Mouse (Mus musculus): Measurements from ENCODE around the gene Ebf1. TPM values are rescaled to one million over a fixed set of nuclear protein-coding genes. Genes with fewer than 3 reads are reported as not detected.

Gene Ebf1
- polyA plus RNA-seq, 1 experiment = 2.3 TPM

DNA sequence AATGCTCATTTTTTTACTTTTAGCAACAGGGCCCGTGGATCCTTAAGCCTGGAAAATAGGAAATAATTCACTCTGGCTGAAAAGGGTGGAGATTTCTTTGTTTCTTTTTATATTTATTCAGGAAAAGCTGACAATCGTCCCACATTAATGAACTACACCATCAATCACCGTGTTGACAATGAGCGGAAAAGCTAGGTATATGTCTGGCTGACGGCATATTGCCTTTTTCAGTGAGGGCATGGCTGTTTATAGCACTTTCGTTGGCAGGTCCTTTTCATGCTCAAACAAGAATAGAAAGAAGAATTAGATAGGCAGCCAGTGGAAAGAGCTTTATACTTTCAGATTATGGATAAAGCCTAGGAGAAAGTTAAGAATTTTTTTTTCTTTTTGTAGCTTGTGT lies 99.8 kb downstream of the Ebf1 start:
- Histone ChIP-seq H3K4me3 (ENCODE audit: low read depth, low read length) (no peak overlapping the region), H3K9ac (ENCODE audit: low read depth, poor library complexity, severe bottlenecking) (no peak overlapping the region), H3K36me3 (ENCODE audit: control insufficient read depth, insufficient read depth, low read length, poor library complexity, severe bottlenecking) (no peaks in the 10 kb centered on the region), H3K9me3 (replicated peaks; ENCODE audit: control insufficient read depth, insufficient read depth, low read length, poor library complexity, severe bottlenecking) (no peaks in the 10 kb centered on the region), H3K27ac (ENCODE audit: insufficient read depth, low read length) (no peak overlapping the region), H3K4me1 (ENCODE audit: control insufficient read depth, insufficient read depth, low read length) (no peaks in the 10 kb centered on the region), H3K27me3 (ENCODE audit: control insufficient read depth, insufficient read depth, low read length, poor library complexity, severe bottlenecking) (no peaks in the 10 kb centered on the region)
- TF ChIP-seq POLR2A (IDR thresholded peaks at IDR 0.05; ENCODE audit: insufficient read depth, low read length) (no peak), CTCF (IDR thresholded peaks at IDR 0.05; ENCODE audit: low read depth, low read length) (no peak), EP300 (IDR thresholded peaks at IDR 0.05; ENCODE audit: insufficient read depth, low read depth, low read length) (no peak)

DNA sequence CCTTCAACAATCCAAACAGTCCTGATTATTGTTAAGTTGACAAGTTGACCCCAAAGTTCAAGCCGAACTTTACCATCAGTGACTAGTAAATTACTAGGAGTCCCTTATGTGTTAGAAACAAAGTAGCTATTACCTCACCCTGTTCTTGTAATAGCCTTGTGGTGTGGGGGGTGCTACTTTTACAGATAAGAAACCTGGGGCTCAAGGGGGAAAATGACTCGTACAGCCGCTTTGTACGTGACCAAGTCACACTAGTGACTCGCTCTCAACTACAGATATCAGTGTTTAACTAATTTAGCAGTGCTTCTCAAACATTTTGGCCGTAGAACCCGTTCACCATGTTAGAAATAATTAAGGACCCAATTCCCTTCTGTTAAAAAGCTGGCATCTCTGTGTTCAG lies 100.5 kb downstream of the Ebf1 start:
- H3K4me3 ChIP-seq (ENCODE audit: low read depth, low read length) = no peak overlapping the region
- H3K36me3 ChIP-seq (ENCODE audit: control insufficient read depth, insufficient read depth, low read length, poor library complexity, severe bottlenecking) = no peaks in the 10 kb centered on the region
- no peaks in the 10 kb centered on the region for H3K9me3 ChIP-seq (replicated peaks; ENCODE audit: control insufficient read depth, insufficient read depth, low read length, poor library complexity, severe bottlenecking)
- H3K4me1 ChIP-seq (ENCODE audit: control insufficient read depth, insufficient read depth, low read length) = no peaks in the 10 kb centered on the region
- H3K27me3 ChIP-seq (ENCODE audit: control insufficient read depth, insufficient read depth, low read length, poor library complexity, severe bottlenecking) = no peaks in the 10 kb centered on the region
- TF ChIP-seq CTCF (IDR thresholded peaks at IDR 0.05; ENCODE audit: low read depth, low read length) = no peak
- H3K9ac ChIP-seq (ENCODE audit: low read depth, poor library complexity, severe bottlenecking) = no peak overlapping the region
- H3K27ac ChIP-seq (ENCODE audit: insufficient read depth, low read length) = no peak overlapping the region

DNA sequence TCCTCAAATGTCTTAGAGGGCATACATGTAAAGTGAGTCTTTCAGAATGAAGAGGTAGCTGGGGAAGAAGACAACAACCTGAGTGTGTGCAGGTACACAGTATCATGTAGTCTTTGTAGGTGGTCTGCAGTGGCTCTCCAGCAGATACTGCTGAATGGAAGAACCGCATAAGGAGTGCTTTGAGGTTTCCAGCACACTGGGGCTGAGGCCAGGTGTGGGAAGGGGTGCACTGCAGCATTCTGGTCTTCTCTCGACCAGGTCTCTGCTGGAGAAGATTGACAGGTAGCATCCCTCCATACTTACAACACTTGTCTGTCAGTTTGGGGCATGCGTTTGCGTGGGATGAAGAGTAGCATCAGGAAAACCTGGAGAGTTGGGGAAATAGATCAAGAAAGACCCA lies 104.9 kb downstream of the Ebf1 start:
- H3K9me3 ChIP-seq (replicated peaks; ENCODE audit: control insufficient read depth, insufficient read depth, low read length, poor library complexity, severe bottlenecking) = no peaks in the 10 kb centered on the region
- H3K9ac ChIP-seq (ENCODE audit: low read depth, poor library complexity, severe bottlenecking) = no peak overlapping the region
- H3K27ac ChIP-seq (ENCODE audit: insufficient read depth, low read length) = no peak overlapping the region
- no peak for TF ChIP-seq CTCF (IDR thresholded peaks at IDR 0.05; ENCODE audit: low read depth, low read length)
- TF ChIP-seq POLR2A (IDR thresholded peaks at IDR 0.05; ENCODE audit: insufficient read depth, low read length) = no peak
- no peak for TF ChIP-seq EP300 (IDR thresholded peaks at IDR 0.05; ENCODE audit: insufficient read depth, low read depth, low read length)
- H3K4me3 ChIP-seq (ENCODE audit: low read depth, low read length) = no peak overlapping the region
- no peaks in the 10 kb centered on the region for H3K36me3 ChIP-seq (ENCODE audit: control insufficient read depth, insufficient read depth, low read length, poor library complexity, severe bottlenecking)
- no peaks in the 10 kb centered on the region; the same call in 1 of the 2 replicates for H3K27me3 ChIP-seq (ENCODE audit: control insufficient read depth, insufficient read depth, low read length, poor library complexity, severe bottlenecking)
- no peaks in the 10 kb centered on the region for H3K4me1 ChIP-seq (ENCODE audit: control insufficient read depth, insufficient read depth, low read length)

DNA sequence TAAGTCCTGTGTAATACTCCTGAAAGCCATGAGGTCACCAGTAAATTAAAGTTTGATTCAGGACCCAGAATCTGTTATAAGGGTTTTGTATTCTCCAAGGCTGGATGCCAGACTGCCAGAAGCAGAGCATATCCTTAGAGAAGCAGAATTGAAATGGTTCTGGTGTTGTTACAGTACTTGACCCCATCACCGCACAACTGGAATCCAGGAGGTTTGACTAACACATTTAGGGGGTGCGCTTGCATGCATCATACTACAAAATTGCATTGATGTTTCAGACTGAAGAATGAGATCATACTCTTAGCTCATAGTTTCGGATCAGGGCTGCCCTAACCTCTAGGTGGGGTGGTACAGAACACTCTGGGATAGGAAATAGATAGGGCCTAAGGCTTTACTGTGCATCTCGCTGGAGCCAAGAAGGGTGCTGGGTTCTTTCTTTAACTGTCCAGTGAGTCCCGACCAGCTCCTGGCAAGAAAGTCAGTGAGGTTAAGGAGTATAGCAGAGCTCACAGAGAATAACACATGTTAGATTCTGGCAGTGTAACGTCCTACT lies 106.9 kb downstream of the Ebf1 start:
- no peaks in the 10 kb centered on the region; the same call in 1 of the 2 replicates for H3K27me3 ChIP-seq (ENCODE audit: control insufficient read depth, insufficient read depth, low read length, poor library complexity, severe bottlenecking)
- no peak overlapping the region for H3K27ac ChIP-seq (ENCODE audit: insufficient read depth, low read length)
- H3K4me1 ChIP-seq (ENCODE audit: control insufficient read depth, insufficient read depth, low read length) = no peaks in the 10 kb centered on the region
- H3K36me3 ChIP-seq (ENCODE audit: control insufficient read depth, insufficient read depth, low read length, poor library complexity, severe bottlenecking) = no peaks in the 10 kb centered on the region
- H3K4me3 ChIP-seq (ENCODE audit: low read depth, low read length) = no peak overlapping the region
- no peaks in the 10 kb centered on the region for H3K9me3 ChIP-seq (replicated peaks; ENCODE audit: control insufficient read depth, insufficient read depth, low read length, poor library complexity, severe bottlenecking)
- H3K9ac ChIP-seq (ENCODE audit: low read depth, poor library complexity, severe bottlenecking) = no peak overlapping the region
- TF ChIP-seq CTCF (IDR thresholded peaks at IDR 0.05; ENCODE audit: low read depth, low read length) (no peak), EP300 (IDR thresholded peaks at IDR 0.05; ENCODE audit: insufficient read depth, low read depth, low read length) (no peak), POLR2A (IDR thresholded peaks at IDR 0.05; ENCODE audit: insufficient read depth, low read length) (no peak)

DNA sequence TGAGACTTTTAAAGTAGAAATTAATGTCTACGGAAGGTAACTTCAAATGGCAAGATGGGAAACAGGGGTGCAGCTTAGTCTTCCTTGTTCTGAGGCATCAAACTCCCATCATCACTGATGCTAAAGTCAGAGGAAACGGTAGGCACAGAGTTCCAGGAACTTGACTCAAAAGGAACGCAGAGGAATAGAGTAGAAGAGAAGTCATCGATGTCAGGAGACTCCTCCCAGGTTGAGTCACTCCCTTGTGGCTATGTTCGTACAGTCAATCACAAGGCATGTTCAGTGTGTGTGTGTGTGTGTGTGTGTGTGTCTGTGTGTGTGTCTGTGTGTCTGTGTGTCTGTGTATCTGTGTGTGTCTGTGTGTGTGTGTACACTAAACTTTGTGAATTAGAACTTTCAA lies 108.6 kb downstream of the Ebf1 start:
- no peak for TF ChIP-seq POLR2A (IDR thresholded peaks at IDR 0.05; ENCODE audit: insufficient read depth, low read length)
- TF ChIP-seq CTCF (IDR thresholded peaks at IDR 0.05; ENCODE audit: low read depth, low read length) = no peak
- no peak for TF ChIP-seq EP300 (IDR thresholded peaks at IDR 0.05; ENCODE audit: insufficient read depth, low read depth, low read length)
- H3K9me3 ChIP-seq (replicated peaks; ENCODE audit: control insufficient read depth, insufficient read depth, low read length, poor library complexity, severe bottlenecking) = no peaks in the 10 kb centered on the region
- H3K4me3 ChIP-seq (ENCODE audit: low read depth, low read length) = no peak overlapping the region
- no peaks in the 10 kb centered on the region; the same call in 1 of the 2 replicates for H3K27me3 ChIP-seq (ENCODE audit: control insufficient read depth, insufficient read depth, low read length, poor library complexity, severe bottlenecking)
- H3K4me1 ChIP-seq (ENCODE audit: control insufficient read depth, insufficient read depth, low read length) = no peaks in the 10 kb centered on the region
- no peaks in the 10 kb centered on the region for H3K36me3 ChIP-seq (ENCODE audit: control insufficient read depth, insufficient read depth, low read length, poor library complexity, severe bottlenecking)
- no peak overlapping the region for H3K27ac ChIP-seq (ENCODE audit: insufficient read depth, low read length)
- no peak overlapping the region for H3K9ac ChIP-seq (ENCODE audit: low read depth, poor library complexity, severe bottlenecking)

DNA sequence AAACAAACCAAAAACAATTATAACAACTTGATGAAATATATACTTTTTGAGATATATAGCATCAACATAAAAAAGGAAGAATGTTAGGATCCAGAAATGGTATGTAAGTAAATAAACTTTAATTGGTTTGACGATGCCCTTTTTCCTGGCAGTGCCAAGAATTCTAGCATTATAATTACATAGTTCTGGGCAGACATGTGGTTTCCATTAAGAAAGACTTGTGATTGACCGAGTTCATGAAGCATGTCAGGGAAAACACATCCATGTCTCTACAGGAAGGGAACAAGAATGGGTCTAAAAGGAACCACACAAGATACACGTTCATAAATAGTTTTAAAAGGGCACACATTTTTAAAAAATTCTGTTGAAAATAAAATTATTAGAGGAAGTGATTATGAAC lies 110.3 kb downstream of the Ebf1 start:
- H3K27me3 ChIP-seq (ENCODE audit: control insufficient read depth, insufficient read depth, low read length, poor library complexity, severe bottlenecking) = no peaks in the 10 kb centered on the region; the same call in 1 of the 2 replicates
- no peak overlapping the region for H3K4me3 ChIP-seq (ENCODE audit: low read depth, low read length)
- TF ChIP-seq CTCF (IDR thresholded peaks at IDR 0.05; ENCODE audit: low read depth, low read length) = no peak
- no peak for TF ChIP-seq EP300 (IDR thresholded peaks at IDR 0.05; ENCODE audit: insufficient read depth, low read depth, low read length)
- TF ChIP-seq POLR2A (IDR thresholded peaks at IDR 0.05; ENCODE audit: insufficient read depth, low read length) = no peak
- no peak overlapping the region for H3K27ac ChIP-seq (ENCODE audit: insufficient read depth, low read length)
- no peaks in the 10 kb centered on the region for H3K9me3 ChIP-seq (replicated peaks; ENCODE audit: control insufficient read depth, insufficient read depth, low read length, poor library complexity, severe bottlenecking)
- H3K36me3 ChIP-seq (ENCODE audit: control insufficient read depth, insufficient read depth, low read length, poor library complexity, severe bottlenecking) = no peaks in the 10 kb centered on the region
- H3K9ac ChIP-seq (ENCODE audit: low read depth, poor library complexity, severe bottlenecking) = no peak overlapping the region
- no peaks in the 10 kb centered on the region for H3K4me1 ChIP-seq (ENCODE audit: control insufficient read depth, insufficient read depth, low read length)
